Mouse (Mus musculus) embryonic facial prominence, embryonic 14.5 days (tissue): ENCODE data around the gene Stoml2. TPM values are rescaled to one million over a fixed set of nuclear protein-coding genes. Genes with fewer than 3 reads are reported as not detected.
A peak's percentile ranks its signal among the peaks of the same experiment; 100 is the strongest.
"Not testable (repeated sequence)": the region's sequence is repeated elsewhere in the genome, so short reads cannot be mapped to it uniquely, and the experiment has no call there.

Experiments
- ATAC-seq: fragments of 200-750 bp; cut with Nextera tagmentation; 2 replicates; pipeline ENCODE4 v1.8.0; 2017; ENCODE audit warnings: low read depth, moderate number of reproducible peaks, moderate TSS enrichment
- DNase-seq: peaks from one replicate; pipeline ENCODE4 v3.0.0-alpha.2; 2015; ENCODE audit warnings: low spot score
- H3K27ac ChIP-seq: fragments of 300-500 bp; sonication (generic); replicated peaks from 2 replicates; pipeline ENCODE4 v1.5.1; 2014; ENCODE audit warnings: low read depth, mild to moderate bottlenecking, low read length, moderate library complexity
- H3K27me3 ChIP-seq: fragments of 300-500 bp; sonication (generic); replicated peaks from 2 replicates; pipeline ENCODE4 v1.6.1; 2014; ENCODE audit warnings: low read length; ENCODE audit not compliant: control insufficient read depth, insufficient read depth
- H3K36me3 ChIP-seq: fragments of 300-500 bp; sonication (generic); 2 replicates; pipeline ENCODE4 v1.6.1; 2014; ENCODE audit warnings: low read length, mixed read lengths; ENCODE audit not compliant: control insufficient read depth, insufficient read depth
- H3K4me1 ChIP-seq: fragments of 300-500 bp; sonication (generic); 2 replicates; pipeline ENCODE4 v1.6.1; 2014; ENCODE audit warnings: antibody characterized with exemption, low read length; ENCODE audit not compliant: control insufficient read depth, insufficient read depth
- H3K4me2 ChIP-seq: fragments of 300-500 bp; sonication (generic); 2 replicates; pipeline ENCODE4 v1.6.1; 2014; ENCODE audit warnings: low read depth, mild to moderate bottlenecking, low read length, moderate library complexity, mixed read lengths
- H3K4me3 ChIP-seq: fragments of 300-500 bp; sonication (generic); 2 replicates; pipeline ENCODE4 v1.5.1; 2014; ENCODE audit warnings: low read depth, mild to moderate bottlenecking, low read length
- H3K9ac ChIP-seq: fragments of 300-500 bp; sonication (generic); 2 replicates; pipeline ENCODE4 v1.6.1; 2014; ENCODE audit warnings: low read depth, mild to moderate bottlenecking, low read length, moderate library complexity, mixed read lengths
- H3K9me3 ChIP-seq: fragments of 300-500 bp; sonication (generic); 2 replicates; pipeline ENCODE4 v1.6.1; 2016; ENCODE audit warnings: low read length; ENCODE audit not compliant: control insufficient read depth
- WGBS: fragments of 180-500 bp; shearing (Covaris S2); extraction: QIAGEN DNeasy Blood & Tissue Kit; methylation state at CpG from one replicate; pipeline ENCODE4 v1.1.7; 2014; 5-methylcytosine and 5-hydroxymethylcytosine counted together
- polyA plus RNA-seq: library from polyadenylated mRNA; unstranded; fragments of >200 nt; fragmentation: Nextera tagmentation; extraction: Ambion mirVana; gene quantifications from 2 replicates; pipeline ENCODE4 v1.2.1, GENCODE M21; 2014

Gene Stoml2
- polyA plus RNA-seq, 1 experiment from 2014 or later, result 285 TPM

DNA sequence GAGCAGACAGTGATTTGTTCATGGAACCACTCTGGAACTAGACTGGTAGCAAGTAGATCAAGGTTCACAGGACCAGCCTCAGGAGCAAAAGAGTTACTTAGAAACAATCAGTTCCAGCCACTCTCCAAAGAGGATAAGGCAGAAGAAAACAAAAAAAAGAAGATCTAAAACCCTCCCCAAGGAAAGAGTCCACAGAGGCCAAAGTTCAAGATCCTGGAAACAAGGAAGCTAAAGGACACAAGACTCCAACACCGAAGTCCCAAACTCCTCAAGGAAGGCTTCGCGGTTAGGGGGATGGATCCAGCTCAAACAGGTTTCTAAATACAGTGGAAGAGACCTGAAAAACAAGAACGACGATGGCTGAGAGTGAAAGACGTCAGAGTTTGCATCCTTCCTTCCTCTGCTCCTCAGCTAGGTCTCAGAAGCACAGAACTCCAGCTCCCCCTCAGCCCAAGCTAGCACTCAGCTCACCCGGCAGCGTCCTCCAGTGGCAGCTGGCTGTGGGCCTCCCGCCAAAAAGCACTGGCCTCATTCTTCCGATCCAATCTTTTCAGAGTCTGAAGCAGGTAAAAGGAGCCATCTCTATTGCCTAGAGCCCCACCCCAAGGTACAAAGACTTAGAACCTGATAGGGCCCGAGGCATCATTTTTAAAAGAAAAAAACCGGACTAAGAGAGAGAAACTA is 28.6 kb downstream of the Stoml2 start:
- H3K36me3 ChIP-seq, result peaks cover 20% of the 10 kb centered on the region; the same call in 1 of the 2 replicates
- DNase-seq, result no peak
- H3K9ac ChIP-seq, result no peak overlapping the region
- no peaks in the 10 kb centered on the region for H3K27me3 ChIP-seq
- no peak overlapping the region for H3K4me3 ChIP-seq
- H3K4me2 ChIP-seq, result no peak overlapping the region
- no peak overlapping the region for H3K27ac ChIP-seq
- ATAC-seq, result no peak
- peaks cover 12% of the 10 kb centered on the region for H3K4me1 ChIP-seq
- WGBS, result 79% methylated on average over 12 of the region's 12 CpGs
- no peaks in the 10 kb centered on the region for H3K9me3 ChIP-seq

DNA sequence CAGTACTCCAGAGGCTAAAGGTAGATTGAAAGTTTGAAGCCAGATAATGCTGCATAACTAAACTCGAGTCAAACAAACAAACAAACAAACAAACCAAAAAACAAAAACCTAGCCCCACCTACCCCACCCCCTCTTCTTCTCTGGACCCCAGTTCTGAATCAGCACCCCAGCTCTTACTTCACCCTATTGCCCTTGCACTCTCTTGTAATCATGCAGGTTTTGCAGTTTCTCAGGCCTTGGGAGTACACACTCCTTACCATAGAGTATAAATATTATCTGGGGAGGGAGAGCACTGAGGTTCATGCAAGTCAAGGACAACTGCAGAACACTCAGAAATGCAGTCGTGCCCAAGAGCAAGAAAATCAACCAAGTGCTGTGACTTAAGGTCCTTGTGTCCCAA is 30.2 kb downstream of the Stoml2 start:
- 92% methylated on average over 2 of the region's 2 CpGs for WGBS
- ATAC-seq, result no peak
- no peak overlapping the region for H3K9ac ChIP-seq
- peak overlapping the region; percentile 82; the same call in 1 of the 2 replicates for H3K27ac ChIP-seq
- DNase-seq, result no peak
- no peaks in the 10 kb centered on the region for H3K27me3 ChIP-seq
- H3K4me2 ChIP-seq, result no peak overlapping the region
- H3K36me3 ChIP-seq, result peaks cover 14% of the 10 kb centered on the region
- no peaks in the 10 kb centered on the region for H3K9me3 ChIP-seq
- peaks cover 19% of the 10 kb centered on the region for H3K4me1 ChIP-seq
- H3K4me3 ChIP-seq, result no peak overlapping the region

DNA sequence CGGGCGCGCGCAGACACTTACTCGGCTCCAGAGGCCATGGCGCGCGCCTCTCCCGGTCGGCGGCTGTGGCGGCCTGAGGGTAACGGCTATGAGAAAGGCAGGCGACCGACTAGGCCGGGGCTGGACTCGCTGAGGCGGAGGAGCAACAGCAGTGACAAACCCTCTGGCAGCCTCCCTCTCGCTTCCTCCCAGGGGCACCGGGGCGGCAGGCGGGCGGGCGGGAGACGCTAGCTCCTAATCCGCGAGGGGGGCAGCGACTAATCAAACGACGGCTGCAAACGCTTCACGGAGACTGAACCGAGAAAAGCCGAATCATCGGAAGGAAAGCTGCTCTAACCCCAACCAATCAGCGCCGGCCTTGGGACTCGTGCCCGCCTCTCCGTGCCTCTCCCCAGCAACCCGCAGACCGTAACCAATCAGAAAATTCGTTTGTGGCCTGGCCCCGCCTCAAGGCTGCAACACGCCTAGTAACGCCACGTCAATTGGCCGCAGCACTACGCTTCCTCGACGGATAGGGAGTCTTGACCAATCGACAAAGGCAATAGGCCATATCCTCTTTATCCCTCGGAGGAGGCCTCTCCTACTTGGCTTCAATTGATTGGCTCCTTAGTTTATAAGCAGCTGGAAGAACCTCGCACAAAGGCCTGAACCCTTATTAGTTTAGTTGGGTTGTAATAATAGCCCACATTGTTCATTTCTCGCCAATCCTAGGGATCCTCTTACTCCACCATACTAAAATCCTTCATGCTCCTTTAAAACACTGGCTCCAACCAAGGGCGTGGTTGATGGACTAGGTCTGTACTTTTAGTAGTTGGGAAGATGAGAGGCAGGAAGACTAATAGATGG is 31.1 kb downstream of the Stoml2 start, which contains the start of gene Vcp:
TSS of gene Vcp (minus strand) at position 367 of the 846 bp plus-strand sequence.
- peaks cover 21% of the 10 kb centered on the region for H3K36me3 ChIP-seq
- H3K9ac ChIP-seq, result peak within 1 kb of the TSS; percentile 96
- H3K9me3 ChIP-seq, H3K27me3 ChIP-seq: not testable (repeated sequence)
- peak; percentile 100 for DNase-seq
- H3K4me1 ChIP-seq, result peaks cover 19% of the 10 kb centered on the region
- peak within 1 kb of the TSS; percentile 94 for H3K4me3 ChIP-seq
- ATAC-seq, result peak; percentile 98
- H3K4me2 ChIP-seq, result peak within 1 kb of the TSS; percentile 94
- under 1% methylated on average over 46 of the region's 56 CpGs for WGBS
- peak within 1 kb of the TSS; percentile 99 for H3K27ac ChIP-seq

- H3K9me3 ChIP-seq, result no peaks in the 10 kb centered on the region
- peak overlapping the region; percentile 94 for H3K4me3 ChIP-seq
- H3K4me1 ChIP-seq, result peaks cover 19% of the 10 kb centered on the region
- H3K9ac ChIP-seq, result peak overlapping the region; percentile 96
- DNase-seq, result peak; percentile 86
- no peaks in the 10 kb centered on the region for H3K27me3 ChIP-seq
- H3K36me3 ChIP-seq, result peaks cover 26% of the 10 kb centered on the region
- WGBS, result under 1% methylated on average over 30 of the region's 51 CpGs
- peak overlapping the region; percentile 94 for H3K4me2 ChIP-seq
- peak; percentile 78 for ATAC-seq
- peak overlapping the region; percentile 99 for H3K27ac ChIP-seq
Observed at GRCm38 (mm10) chr4:42999451-43000140, 31.9 kb downstream of the Stoml2 start.

DNA sequence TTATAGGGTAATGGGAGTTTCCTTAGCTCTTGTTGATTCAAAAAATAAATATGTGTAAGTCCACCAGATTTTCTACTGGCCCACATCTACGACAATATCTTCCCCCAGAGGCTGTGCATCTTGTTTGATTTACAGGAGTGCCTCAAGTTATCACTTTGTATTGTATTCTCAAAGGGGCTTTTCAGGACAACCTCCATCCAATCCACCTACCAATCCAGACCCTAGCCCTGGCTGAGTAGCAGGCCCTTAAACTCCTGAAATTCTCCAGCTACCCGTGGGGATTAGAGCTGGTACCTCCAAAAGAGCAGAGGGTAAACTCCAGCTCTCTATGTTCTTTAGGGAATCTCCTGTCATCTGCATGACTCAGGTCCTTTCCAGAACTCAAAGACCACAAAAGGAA is 33.5 kb downstream of the Stoml2 start:
- no peaks in the 10 kb centered on the region for H3K9me3 ChIP-seq
- no peak overlapping the region for H3K27ac ChIP-seq
- DNase-seq (no peak), ATAC-seq (no peak)
- peak overlapping the region; percentile 94 for H3K4me3 ChIP-seq
- H3K36me3 ChIP-seq, result peaks cover 40% of the 10 kb centered on the region
- peak overlapping the region; percentile 94 for H3K4me2 ChIP-seq
- peak overlapping the region; percentile 96; the same call in 1 of the 2 replicates for H3K9ac ChIP-seq
- no peaks in the 10 kb centered on the region for H3K27me3 ChIP-seq
- 57% methylated on average over 2 of the region's 2 CpGs for WGBS
- peaks cover 19% of the 10 kb centered on the region for H3K4me1 ChIP-seq

DNA sequence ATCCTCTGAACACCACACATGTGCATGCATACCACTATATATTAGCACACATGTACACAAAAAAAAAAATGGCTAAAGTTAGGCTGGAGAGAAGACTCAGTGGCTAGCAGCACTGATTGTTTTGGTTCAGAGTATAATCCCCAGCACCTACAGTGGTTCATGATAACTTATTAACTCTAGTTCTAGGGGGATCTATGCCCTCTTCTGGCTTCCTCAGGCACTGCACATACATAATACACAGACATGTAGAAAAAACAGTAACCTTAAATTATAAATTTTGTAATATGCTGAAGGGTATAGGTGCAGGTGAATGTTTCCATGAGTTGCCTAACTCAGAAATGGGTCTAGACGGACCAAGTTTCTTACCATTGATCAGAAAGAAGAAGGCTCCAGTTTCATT is 43.2 kb downstream of the Stoml2 start:
- no peaks in the 10 kb centered on the region for H3K9me3 ChIP-seq
- no peaks in the 10 kb centered on the region for H3K27me3 ChIP-seq
- H3K4me2 ChIP-seq, result no peak overlapping the region
- H3K27ac ChIP-seq, result no peak overlapping the region
- DNase-seq (no peak), ATAC-seq (no peak)
- H3K4me1 ChIP-seq, result no peaks in the 10 kb centered on the region
- H3K9ac ChIP-seq, result no peak overlapping the region
- WGBS, result 94% methylated on average over 1 of the region's 1 CpGs
- no peak overlapping the region for H3K4me3 ChIP-seq
- peaks cover 97% of the 10 kb centered on the region for H3K36me3 ChIP-seq

GRCm38 (mm10) chr4:42980467-42980866 is 51.0 kb downstream of the Stoml2 start:
- H3K4me3 ChIP-seq, ATAC-seq, DNase-seq, H3K27ac ChIP-seq, H3K4me1 ChIP-seq, H3K27me3 ChIP-seq, H3K9ac ChIP-seq, H3K9me3 ChIP-seq, H3K4me2 ChIP-seq: not testable (repeated sequence)
- 88% methylated on average over 6 of the region's 8 CpGs for WGBS
- H3K36me3 ChIP-seq, result peaks cover 78% of the 10 kb centered on the region

- no peak overlapping the region for H3K9ac ChIP-seq
- no peak overlapping the region for H3K4me3 ChIP-seq
- WGBS, result 91% methylated on average over 4 of the region's 4 CpGs
- H3K9me3 ChIP-seq, result no peaks in the 10 kb centered on the region
- peaks cover 55% of the 10 kb centered on the region for H3K36me3 ChIP-seq
- no peaks in the 10 kb centered on the region for H3K27me3 ChIP-seq
- no peak for ATAC-seq
- no peak overlapping the region for H3K27ac ChIP-seq
- DNase-seq, result no peak
- H3K4me2 ChIP-seq, result no peak overlapping the region
- no peaks in the 10 kb centered on the region for H3K4me1 ChIP-seq
Observed at GRCm38 (mm10) chr4:42978062-42978461, 53.4 kb downstream of the Stoml2 start.
